Mouse (Mus musculus) T-cell, adult 2 months (primary cell): ENCODE data around the gene Vash1.

ENCODE experiments used
- DNase-seq: peaks from one replicate; pipeline ENCODE4 v3.0.0; 2022; ENCODE audit warnings: low spot score

The Vash1 gene

DNA sequence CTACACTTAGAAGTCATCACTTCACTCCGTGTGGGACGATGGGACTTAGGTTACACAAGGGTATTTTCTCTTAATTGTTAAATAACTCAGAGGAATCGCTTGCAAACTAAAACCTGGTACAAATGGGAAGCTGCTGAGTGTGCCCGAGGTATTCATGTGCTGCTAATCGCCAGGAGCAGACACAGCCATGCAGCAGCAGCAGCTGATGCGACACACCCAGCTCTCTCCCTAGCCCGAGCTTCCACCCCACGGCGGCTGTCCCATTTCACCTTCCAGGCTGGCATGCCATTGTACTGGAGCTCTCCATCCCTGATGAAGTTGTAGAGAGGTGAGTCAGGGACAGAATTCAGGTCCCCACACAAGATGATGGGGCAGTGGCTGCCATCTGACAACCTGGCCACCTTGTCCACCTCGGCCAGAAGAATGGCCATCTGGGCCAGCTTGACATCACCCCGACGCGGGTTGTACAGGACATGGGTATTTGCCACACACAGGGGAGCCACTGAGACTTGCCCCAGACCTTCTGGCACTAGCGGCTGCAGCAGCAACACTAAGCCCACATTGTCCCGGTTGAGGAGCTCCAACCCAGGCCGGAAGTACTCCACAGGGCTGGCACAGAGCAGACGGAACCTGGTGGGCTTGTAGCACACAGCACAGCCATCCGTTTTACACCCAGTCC lies 41.6 kb downstream of the Vash1 start:
- no peak for DNase-seq

DNA sequence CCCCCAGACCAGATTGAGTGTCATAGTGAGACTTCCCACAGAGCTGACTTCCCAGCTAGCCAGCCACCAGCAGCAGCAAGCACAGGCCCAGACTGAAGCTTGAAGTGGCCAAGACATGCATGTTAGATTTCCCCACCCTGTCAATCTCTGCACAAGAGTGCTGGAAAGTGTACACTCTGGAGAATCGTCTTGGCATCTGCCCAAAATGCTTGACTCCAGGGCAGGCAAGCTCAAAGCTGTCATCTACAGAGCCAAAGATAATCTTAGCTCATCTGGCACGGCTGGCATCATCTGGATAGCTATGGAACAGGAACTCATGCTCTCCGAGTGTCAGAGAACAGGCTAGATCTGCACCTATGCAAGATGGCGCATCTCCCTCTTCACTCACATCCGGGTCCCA lies 43.0 kb downstream of the Vash1 start:
- DNase-seq: no peak

DNA sequence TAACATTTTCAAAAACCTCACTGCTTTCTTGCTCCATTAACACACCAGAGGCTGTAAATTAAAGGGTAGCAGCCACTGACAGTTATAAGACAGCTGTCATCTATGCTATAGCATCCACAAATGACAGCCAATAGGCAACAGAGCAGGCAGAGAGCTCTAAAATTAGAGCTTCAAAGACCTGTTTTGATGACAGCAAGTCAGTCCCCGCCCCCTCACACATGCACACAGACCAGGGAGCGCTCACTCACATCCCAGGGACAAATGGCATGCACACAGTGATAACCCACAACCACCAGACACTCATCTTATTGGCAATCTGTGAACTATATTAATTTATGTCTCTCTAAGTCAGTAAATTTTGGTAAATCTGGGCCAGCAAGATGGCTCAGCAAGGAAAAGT lies 45.8 kb downstream of the Vash1 start:
- no peak for DNase-seq

DNA sequence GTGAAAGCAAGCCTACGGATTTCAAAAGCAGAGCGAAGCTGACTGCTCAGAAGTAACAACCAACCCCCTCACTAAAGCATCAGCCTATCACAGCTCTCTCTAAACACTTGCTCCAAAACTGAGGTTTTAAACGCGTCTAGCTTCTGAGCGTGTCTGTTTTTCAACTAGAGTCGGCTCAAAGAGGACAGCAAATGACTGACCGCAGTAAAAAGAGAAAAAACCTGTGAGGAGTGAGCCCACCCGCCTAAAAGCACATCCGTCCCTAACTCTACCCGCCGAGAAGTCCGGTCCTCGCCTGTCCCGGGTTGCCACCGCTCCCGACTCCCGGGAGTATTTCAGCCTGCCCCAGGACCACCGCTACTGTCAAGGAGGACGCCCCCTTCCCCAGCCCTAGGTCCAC lies 47.2 kb downstream of the Vash1 start:
- DNase-seq: no peak

DNA sequence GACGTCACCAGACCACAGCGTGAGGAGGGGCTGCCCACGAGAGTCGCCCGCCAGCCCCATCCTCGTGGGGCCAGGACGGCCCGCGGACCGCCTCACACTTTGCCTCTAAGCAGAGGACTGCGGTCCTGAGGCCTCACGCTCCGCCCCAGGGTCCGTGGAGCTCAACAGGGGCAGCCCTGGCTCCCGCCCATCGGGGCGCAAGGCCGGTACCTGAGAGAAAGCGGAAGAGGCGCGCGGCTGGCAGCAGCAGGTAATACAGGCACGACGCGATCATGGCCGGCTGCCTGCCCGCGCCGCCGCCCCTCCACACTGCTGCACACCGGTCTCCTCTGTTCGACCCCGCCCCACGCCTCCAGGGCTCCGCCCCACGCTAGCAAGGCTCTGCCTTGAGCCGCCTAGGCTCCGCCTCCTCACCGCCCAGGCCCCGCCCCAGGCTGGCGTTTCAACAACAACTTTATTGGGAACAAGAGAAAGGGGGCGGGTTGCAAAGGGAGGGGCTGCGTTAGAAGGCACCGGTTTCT lies 47.7 kb downstream of the Vash1 start, which contains the start of gene Angel1:
Gene Angel1 (minus strand): TSS at position 341 of the 521 bp plus-strand sequence.
- DNase-seq: peak; percentile 99

DNA sequence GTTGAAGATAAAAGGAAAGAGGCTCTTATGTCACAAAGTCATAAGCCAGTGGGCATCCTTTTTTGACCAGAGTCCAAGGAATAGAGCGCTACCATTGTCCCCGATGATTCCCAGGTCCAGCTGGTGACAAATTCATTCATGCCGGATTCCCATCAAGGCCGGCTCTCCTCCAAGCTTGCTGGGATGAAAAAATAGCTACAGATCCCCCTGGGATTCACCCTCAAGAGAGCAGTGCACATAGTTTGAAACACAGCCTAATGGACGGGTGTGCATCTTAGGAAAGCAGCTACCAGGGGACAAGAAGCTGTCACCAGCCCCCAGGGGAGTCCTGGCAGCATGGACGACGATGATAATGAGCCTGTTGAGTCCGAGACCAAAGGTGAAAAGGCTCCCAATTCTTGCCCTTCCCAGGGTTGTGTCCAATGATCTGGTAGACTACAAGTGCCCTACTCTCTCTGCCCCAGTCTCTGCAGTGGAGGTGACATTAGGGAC lies 55.9 kb downstream of the Vash1 start, which contains the start of gene Lrrc74a:
Gene Lrrc74a (plus strand): TSS at position 51 of the 492 bp plus-strand sequence.
- no peak for DNase-seq
